Mouse (Mus musculus) liver, embryonic 14.5 days (tissue): Measurements from ENCODE around the gene Tulp2. TPM values are rescaled to one million over a fixed set of nuclear protein-coding genes. Genes with fewer than 3 reads are reported as not detected.

Experiments used
- ATAC-seq: fragments of 200-750 bp; cut with Nextera tagmentation; 2 replicates; pipeline ENCODE4 v1.8.0; 2017; ENCODE audit warnings: moderate number of reproducible peaks, mild to moderate bottlenecking, moderate library complexity; ENCODE audit not compliant: insufficient read depth
- DNase-seq, 3 experiments: peaks; one replicate each; pipeline ENCODE4 v3.0.0-alpha.2; 2012 to 2013; ENCODE audit warnings: low read depth in 3 of 3, low spot score in 3 of 3
- H3K27ac ChIP-seq: fragments of 300-500 bp; sonication (generic); 2 replicates; pipeline ENCODE4 v1.5.1; 2014; ENCODE audit warnings: moderate library complexity, mild to moderate bottlenecking, control low read depth, inconsistent platforms
- H3K27me3 ChIP-seq: fragments of 300-500 bp; sonication (generic); 2 replicates; pipeline ENCODE4 v1.6.1; 2014; ENCODE audit warnings: mild to moderate bottlenecking, low read length, moderate library complexity; ENCODE audit not compliant: control insufficient read depth, insufficient read depth
- H3K36me3 ChIP-seq: fragments of 300-500 bp; sonication (generic); replicated peaks from 2 replicates; pipeline ENCODE4 v1.6.1; 2014; ENCODE audit warnings: low read depth; ENCODE audit not compliant: control insufficient read depth, insufficient read depth
- H3K4me1 ChIP-seq, 2 experiments: fragments of 200-500 bp in 1 of 2; fragments of 300-500 bp in 1 of 2; sonication (generic) in 1 of 2; replicated peaks; 2 replicates each; pipeline ENCODE4 v1.6.1; 2012 to 2014; ENCODE audit warnings: antibody characterized with exemption in 1 of 2, inconsistent platforms in 1 of 2, low read length in 1 of 2; ENCODE audit not compliant: control insufficient read depth in 2 of 2, insufficient read depth in 2 of 2
- H3K4me2 ChIP-seq: fragments of 300-500 bp; sonication (generic); 2 replicates; pipeline ENCODE4 v1.6.1; 2014; ENCODE audit warnings: low read depth, mild to moderate bottlenecking, control low read depth, moderate library complexity
- H3K4me3 ChIP-seq, 2 experiments: fragments of 200-500 bp in 1 of 2; fragments of 300-500 bp in 1 of 2; sonication (generic) in 1 of 2; 2 replicates each; pipeline ENCODE4 v1.5.1; 2012 to 2014; ENCODE audit warnings: low read depth in 2 of 2, low read length in 2 of 2, mild to moderate bottlenecking in 2 of 2, control low read depth in 1 of 2, inconsistent platforms in 1 of 2, moderate library complexity in 1 of 2; ENCODE audit not compliant: insufficient read depth in 1 of 2
- H3K9ac ChIP-seq: fragments of 300-500 bp; sonication (generic); replicated peaks from 2 replicates; pipeline ENCODE4 v1.6.1; 2014; ENCODE audit warnings: mild to moderate bottlenecking, control low read depth, moderate library complexity
- H3K9me3 ChIP-seq: fragments of 300-500 bp; sonication (generic); 2 replicates; pipeline ENCODE4 v1.6.1; 2016; ENCODE audit warnings: low read length, mixed read lengths; ENCODE audit not compliant: control insufficient read depth
- CTCF ChIP-seq: IDR thresholded peaks from 2 replicates; pipeline ENCODE4 v1.5.1; 2016; ENCODE audit warnings: antibody characterized with exemption, low read depth, control low read depth
- EP300 ChIP-seq: IDR thresholded peaks from 2 replicates; pipeline ENCODE4 v1.6.1; 2016; ENCODE audit warnings: antibody characterized with exemption, low read depth
- WGBS: fragments of 180-500 bp; shearing (Covaris S2); extraction: QIAGEN DNeasy Blood & Tissue Kit; methylation state at CpG from one replicate; pipeline ENCODE4 v1.1.7; 2014; ENCODE audit not compliant: insufficient replicate concordance; 5-methylcytosine and 5-hydroxymethylcytosine counted together
- polyA plus RNA-seq, 2 experiments: library from polyadenylated mRNA; depleted of rRNA in 1 of 2; stranded (reverse) in 1 of 2; unstranded in 1 of 2; fragments of >200 nt; fragmentation: Nextera tagmentation in 1 of 2; extraction: Ambion mirVana in 1 of 2; gene quantifications; 2 replicates each; pipeline versions ENCODE4 v1.2.1 to v1.2.3; 2012 to 2014

Tulp2 gene
- polyA plus RNA-seq, 2 experiments: 0.13 to 0.47 TPM

DNA sequence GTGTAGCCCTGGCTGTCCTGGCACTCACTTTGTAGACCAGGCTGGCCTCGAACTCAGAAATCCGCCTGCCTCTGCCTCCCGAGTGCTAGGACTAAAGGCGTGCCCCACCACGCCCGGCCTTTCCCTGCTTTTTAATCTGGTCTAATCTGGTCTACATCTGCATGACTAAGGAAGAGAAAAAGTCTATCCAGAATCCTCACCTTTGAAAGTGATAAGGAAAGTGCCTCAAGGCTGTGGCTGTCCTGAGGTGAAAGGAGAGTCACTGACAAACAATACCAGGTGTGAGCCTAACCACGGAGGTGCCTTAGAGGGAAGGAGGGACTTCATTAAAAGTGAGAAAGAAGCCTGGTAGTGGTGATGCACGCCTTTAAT, 69.8 kb downstream of the Tulp2 start:
- WGBS: 54% methylated on average over 8 of the region's 8 CpGs

DNA sequence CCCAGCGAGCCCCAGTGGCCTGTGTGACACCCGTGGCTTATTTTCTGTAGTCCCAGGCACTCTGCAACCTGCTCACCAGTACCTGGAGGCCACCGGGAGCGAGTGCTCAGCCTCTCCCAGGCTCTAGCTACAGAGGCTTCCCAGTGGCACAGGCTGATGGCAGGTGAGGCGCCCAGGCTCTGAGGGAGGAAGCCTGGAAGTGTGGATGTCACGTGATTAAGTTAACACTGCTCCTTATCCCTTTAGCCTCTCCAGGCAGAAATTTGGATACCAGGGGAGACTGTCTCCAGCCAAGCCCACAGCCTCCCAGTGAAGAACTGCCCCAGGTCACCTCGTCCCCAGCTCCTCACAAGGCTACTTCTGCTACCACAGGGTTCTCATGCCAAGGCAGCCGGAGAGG, 71.8 kb downstream of the Tulp2 start:
- Histone ChIP-seq H3K4me2 (no peak overlapping the region), H3K4me3 (no peak overlapping the region), H3K27ac (no peak overlapping the region), H3K9ac (no peak overlapping the region), H3K27me3 (no peaks in the 10 kb centered on the region), H3K36me3 (no peaks in the 10 kb centered on the region), H3K9me3 (no peaks in the 10 kb centered on the region), H3K4me1 (no peaks in the 10 kb centered on the region)
- TF ChIP-seq CTCF (no peak), EP300 (no peak)
- ATAC-seq (no peak), DNase-seq (no peak)
- WGBS: 57% methylated on average over 8 of the region's 8 CpGs

More for the DNA sequence above, 69.8 kb downstream of the Tulp2 start:
- no peaks in the 10 kb centered on the region for H3K27me3 ChIP-seq
- no peaks in the 10 kb centered on the region for H3K36me3 ChIP-seq
- H3K4me3 ChIP-seq: no peak overlapping the region
- no peak for TF ChIP-seq CTCF
- TF ChIP-seq EP300: no peak
- no peaks in the 10 kb centered on the region for H3K4me1 ChIP-seq
- ATAC-seq (no peak), DNase-seq (no peak)
- H3K4me2 ChIP-seq: no peak overlapping the region
- H3K9ac ChIP-seq: no peak overlapping the region
- H3K9me3 ChIP-seq: no peaks in the 10 kb centered on the region
- no peak overlapping the region for H3K27ac ChIP-seq

- no peaks in the 10 kb centered on the region for H3K36me3 ChIP-seq
- DNase-seq: no peak
- H3K27ac ChIP-seq: no peak overlapping the region
- H3K4me3 ChIP-seq: no peak overlapping the region
- no peaks in the 10 kb centered on the region for H3K27me3 ChIP-seq
- WGBS: 68% methylated on average over 2 of the region's 2 CpGs
- no peak overlapping the region for H3K4me2 ChIP-seq
- no peaks in the 10 kb centered on the region for H3K9me3 ChIP-seq
- no peak for ATAC-seq
- TF ChIP-seq CTCF (no peak), EP300 (no peak)
- H3K9ac ChIP-seq: no peak overlapping the region
- no peaks in the 10 kb centered on the region for H3K4me1 ChIP-seq
These were observed 72.3 kb downstream of the Tulp2 start for GRCm38 (mm10) chr7:45553990-45554389.

- Histone ChIP-seq H3K36me3 (no peaks in the 10 kb centered on the region), H3K4me1 (no peaks in the 10 kb centered on the region), H3K9me3 (no peaks in the 10 kb centered on the region), H3K4me3 (no peak within 1 kb of the TSS), H3K9ac (no peak within 1 kb of the TSS), H3K4me2 (no peak within 1 kb of the TSS), H3K27me3 (no peaks in the 10 kb centered on the region), H3K27ac (no peak within 1 kb of the TSS)
- no peak for ATAC-seq
- DNase-seq: no peak
- WGBS: 56% methylated on average over 8 of the region's 8 CpGs
- no peak for TF ChIP-seq EP300
- no peak for TF ChIP-seq CTCF
These were observed 73.1 kb downstream of the Tulp2 start, which contains the start of gene Hsd17b14 for GRCm38 (mm10) chr7:45554744-45555143. Hsd17b14 (plus strand) TSS chr7:45554893.

DNA sequence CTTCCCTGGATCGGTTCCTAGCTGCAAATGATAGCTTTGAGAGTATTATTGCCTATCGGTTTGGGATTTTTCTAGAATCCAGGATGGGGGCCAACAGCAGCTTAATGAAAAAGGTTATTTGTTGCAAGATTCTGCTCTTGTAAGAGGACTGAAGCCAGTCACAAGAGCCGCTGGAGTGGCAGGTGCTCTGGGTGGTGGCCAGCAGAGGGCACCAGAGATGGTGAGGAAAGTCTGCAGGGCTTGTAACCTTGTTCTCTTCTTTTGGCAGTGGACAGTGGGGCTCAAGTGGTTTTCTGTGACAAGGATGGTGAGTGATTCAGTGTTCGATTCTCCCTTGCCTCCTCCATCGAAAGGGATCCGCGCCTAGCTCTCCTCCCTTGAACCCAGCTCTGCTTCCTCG, 74.1 kb downstream of the Tulp2 start:
- Histone ChIP-seq H3K4me3 (no peak overlapping the region), H3K27me3 (no peaks in the 10 kb centered on the region), H3K9ac (no peak overlapping the region), H3K27ac (no peak overlapping the region), H3K36me3 (no peaks in the 10 kb centered on the region), H3K4me2 (no peak overlapping the region), H3K4me1 (peaks cover 2 to 4% of the 10 kb centered on the region in 2 experiments; a peak in 2 of 4 replicates), H3K9me3 (no peaks in the 10 kb centered on the region)
- ATAC-seq: no peak; the same call in 1 of the 2 replicates
- DNase-seq: peak in 2 of 3 experiments; percentile 49 to 56
- 22% methylated on average over 8 of the region's 8 CpGs for WGBS
- TF ChIP-seq EP300 (no peak), CTCF (peak; percentile 95)

- ATAC-seq (no peak), DNase-seq (no peak)
- Histone ChIP-seq H3K9ac (no peak overlapping the region), H3K27me3 (no peaks in the 10 kb centered on the region), H3K9me3 (no peaks in the 10 kb centered on the region), H3K4me2 (no peak overlapping the region), H3K4me1 (peaks cover 8 to 23% of the 10 kb centered on the region in 2 experiments), H3K27ac (no peak overlapping the region), H3K4me3 (no peak overlapping the region), H3K36me3 (no peaks in the 10 kb centered on the region)
- no peak for TF ChIP-seq EP300
- no peak for TF ChIP-seq CTCF
- WGBS: 40% methylated on average over 6 of the region's 6 CpGs
These were observed 77.2 kb downstream of the Tulp2 start for GRCm38 (mm10) chr7:45558907-45559306.
